In the genomic region with DNA sequence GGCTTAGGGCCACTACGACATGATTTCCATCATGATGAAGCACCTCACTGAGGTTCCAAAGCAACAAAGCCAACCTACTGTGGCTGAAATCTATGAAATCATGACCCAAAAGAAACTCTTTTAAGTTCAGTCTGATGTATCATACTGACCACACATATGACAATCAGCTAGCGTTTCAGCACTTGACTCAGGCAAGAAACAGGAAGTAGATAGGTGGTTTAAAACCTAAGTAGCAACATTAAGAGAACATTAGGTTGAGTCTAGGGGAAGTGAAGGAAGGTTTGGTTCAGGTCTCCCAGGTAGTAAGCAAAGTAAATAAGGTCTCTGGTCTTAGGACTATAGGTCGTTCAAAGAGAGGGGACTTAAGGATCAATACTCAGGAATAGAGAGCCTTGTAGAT, we compare ENCODE assay signal across 8 mouse cellular contexts. TPM values are rescaled to one million over a fixed set of nuclear protein-coding genes. Genes with fewer than 3 reads are reported as not detected.
DNase-seq lines count a peak whose midpoint lies in the region; ATAC-seq and TF ChIP-seq lines count a peak whose summit lies in the region.

No protein-coding gene starts in this region.

- no peak for TF ChIP-seq EP300 in liver, embryonic 14.5 days (IDR thresholded peaks at IDR 0.05; ENCODE audit: low read depth)

- no peaks in the 10 kb centered on the region for H3K9me3 ChIP-seq in liver, embryonic 14.5 days (ENCODE audit: control insufficient read depth, low read length)
- H3K9me3 ChIP-seq in stomach, embryonic 16.5 days (replicated peaks; ENCODE audit: control insufficient read depth, low read length): no peaks in the 10 kb centered on the region

- DNase-seq in CD4-positive, CD25-positive, alpha-beta regulatory T cell, adult 2 months (ENCODE audit: low read depth, low spot score): peak; percentile 7
- no peak for DNase-seq in spleen, adult 2 months (ENCODE audit: low read depth in 1 of 2, low spot score in 2 of 2)
- no peak for DNase-seq in spleen, adult 18-20 months
- DNase-seq in liver, embryonic 14.5 days (ENCODE audit: low read depth in 3 of 3, low spot score in 3 of 3): no peak
- no peak for DNase-seq in cerebellum, postnatal 25 days
- no peak for DNase-seq in urinary bladder, postnatal 10 days (ENCODE audit: low spot score)

- no peak for TF ChIP-seq CTCF in spleen, adult 2 months (IDR thresholded peaks at IDR 0.05; ENCODE audit: extremely low read depth, insufficient read depth, insufficient read length, insufficient replicate concordance)
- TF ChIP-seq CTCF in liver, embryonic 14.5 days (IDR thresholded peaks at IDR 0.05; ENCODE audit: low read depth): no peak

- no peak overlapping the region for H3K27ac ChIP-seq in spleen, adult 2 months (ENCODE audit: insufficient read depth, low read length)
- H3K27ac ChIP-seq in liver, embryonic 14.5 days: no peak overlapping the region
- no peak overlapping the region for H3K27ac ChIP-seq in stomach, embryonic 16.5 days (ENCODE audit: low read length)

- no peak for ATAC-seq in CD4-positive, CD25-positive, alpha-beta regulatory T cell, adult 4 months
- ATAC-seq in liver, embryonic 14.5 days (ENCODE audit: insufficient read depth): no peak
- ATAC-seq in stomach, embryonic 16.5 days (ENCODE audit: insufficient read depth, low FRiP score): no peak

- peak overlapping the region; percentile 79; the same call in 1 of the 2 replicates for H3K4me3 ChIP-seq in spleen, adult 2 months (ENCODE audit: extremely low read depth, insufficient read depth, insufficient read length)
- H3K4me3 ChIP-seq in liver, embryonic 14.5 days (ENCODE audit: insufficient read depth in 1 of 2, low read depth in 2 of 2, low read length in 2 of 2): peak overlapping the region; percentile 86 to 99
- peak overlapping the region; percentile 81 for H3K4me3 ChIP-seq in stomach, embryonic 16.5 days (replicated peaks; ENCODE audit: low read length)

- H3K27me3 ChIP-seq in spleen, adult 2 months (ENCODE audit: control insufficient read depth, insufficient read depth, low read length): no peaks in the 10 kb centered on the region; the same call in 1 of the 2 replicates
- no peaks in the 10 kb centered on the region for H3K27me3 ChIP-seq in liver, embryonic 14.5 days (ENCODE audit: control insufficient read depth, insufficient read depth, low read length)
- no peaks in the 10 kb centered on the region for H3K27me3 ChIP-seq in stomach, embryonic 16.5 days (ENCODE audit: control insufficient read depth, insufficient read depth, low read length)

- H3K4me2 ChIP-seq in liver, embryonic 14.5 days (ENCODE audit: low read depth): peak overlapping the region; percentile 92
- H3K4me2 ChIP-seq in stomach, embryonic 16.5 days (ENCODE audit: low read depth, low read length): peak overlapping the region; percentile 95

- H3K36me3 ChIP-seq in spleen, adult 2 months (ENCODE audit: control insufficient read depth, insufficient read depth, low read length): peaks cover 15% of the 10 kb centered on the region
- peaks cover 35% of the 10 kb centered on the region for H3K36me3 ChIP-seq in liver, embryonic 14.5 days (replicated peaks; ENCODE audit: control insufficient read depth, insufficient read depth, low read depth)
- 0 out of 2 replicates have a peak, but pooled peaks cover 3% of the 10 kb centered on the region for H3K36me3 ChIP-seq in stomach, embryonic 16.5 days (ENCODE audit: control insufficient read depth, insufficient read depth, low read length)

- peak overlapping the region; percentile 94 for H3K9ac ChIP-seq in liver, embryonic 14.5 days (replicated peaks)
- peak overlapping the region; percentile 88; the same call in 1 of the 2 replicates for H3K9ac ChIP-seq in stomach, embryonic 16.5 days (ENCODE audit: low read length)

- WGBS in spleen, adult 2 months: 32% methylated on average over 3 of the region's 3 CpGs
- 30% methylated on average over 3 of the region's 3 CpGs for WGBS in liver, embryonic 14.5 days (ENCODE audit: insufficient replicate concordance)
- WGBS in stomach, embryonic 16.5 days: 56% methylated on average over 3 of the region's 3 CpGs

- no peak for TF ChIP-seq POLR2A in spleen, adult 2 months (IDR thresholded peaks at IDR 0.05; ENCODE audit: low read depth, low read length)

- H3K4me1 ChIP-seq in spleen, adult 2 months (ENCODE audit: control insufficient read depth, insufficient read depth, insufficient read length): peaks cover 9% of the 10 kb centered on the region
- H3K4me1 ChIP-seq in liver, embryonic 14.5 days (replicated peaks; ENCODE audit: control insufficient read depth in 2 of 2, insufficient read depth in 2 of 2, low read length in 1 of 2): peaks cover 10% of the 10 kb centered on the region in 2 experiments; a peak in 3 of 4 replicates
- peaks cover 8% of the 10 kb centered on the region for H3K4me1 ChIP-seq in stomach, embryonic 16.5 days (ENCODE audit: control insufficient read depth, insufficient read depth, low read length)

RNA-seq across cellular contexts. Expression of a gene that starts 1.0 kb away (rescaled TPM):
- 100 to 1,000 TPM; 134 to 144 TPM for polyA plus RNA-seq in CD4-positive, CD25-positive, alpha-beta regulatory T cell, adult 4 months (2017; shearing (Covaris generic))
- 12.4 and 12.6 TPM in 2 replicates for polyA plus RNA-seq in spleen, adult 2 months (2012; rRNA removed)
- polyA plus RNA-seq in liver, embryonic 14.5 days (2012; rRNA removed): 23.7 and 32.3 TPM in 2 replicates
- polyA plus RNA-seq in liver, embryonic 14.5 days (2014; fragmentation: Nextera tagmentation; extraction: Ambion mirVana): 44.8 and 45.5 TPM in 2 replicates
- polyA plus RNA-seq in stomach, embryonic 16.5 days (2015; fragmentation: Nextera tagmentation; extraction: Ambion mirVana): 89.3 and 89.4 TPM in 2 replicates

RNA-seq across cellular contexts. Expression of a gene that starts 22.1 kb away (rescaled TPM):
- 10 to 100 TPM; 30.8 to 35.9 TPM for polyA plus RNA-seq in CD4-positive, CD25-positive, alpha-beta regulatory T cell, adult 4 months (2017; shearing (Covaris generic))
- polyA plus RNA-seq in spleen, adult 2 months (2012; rRNA removed): 5.1 TPM in 2 replicates
- 9.7 and 15.3 TPM in 2 replicates for polyA plus RNA-seq in liver, embryonic 14.5 days (2012; rRNA removed)
- polyA plus RNA-seq in liver, embryonic 14.5 days (2014; fragmentation: Nextera tagmentation; extraction: Ambion mirVana): 29.2 and 32.6 TPM in 2 replicates
- 21.7 and 26.2 TPM in 2 replicates for polyA plus RNA-seq in stomach, embryonic 16.5 days (2015; fragmentation: Nextera tagmentation; extraction: Ambion mirVana)

RNA-seq across cellular contexts. Expression of a gene that starts 22.4 kb away (rescaled TPM):
- polyA plus RNA-seq in CD4-positive, CD25-positive, alpha-beta regulatory T cell, adult 4 months (2017; shearing (Covaris generic)): 100 to 1,000 TPM; 181 to 184 TPM
- polyA plus RNA-seq in spleen, adult 2 months (2012; rRNA removed): 27.9 and 30.0 TPM in 2 replicates
- 51.6 and 78.7 TPM in 2 replicates for polyA plus RNA-seq in liver, embryonic 14.5 days (2012; rRNA removed)
- 172 and 185 TPM in 2 replicates for polyA plus RNA-seq in liver, embryonic 14.5 days (2014; fragmentation: Nextera tagmentation; extraction: Ambion mirVana)
- polyA plus RNA-seq in stomach, embryonic 16.5 days (2015; fragmentation: Nextera tagmentation; extraction: Ambion mirVana): 210 and 211 TPM in 2 replicates

RNA-seq across cellular contexts. Expression of a gene that starts 30.4 kb away (rescaled TPM):
- not detected for polyA plus RNA-seq in CD4-positive, CD25-positive, alpha-beta regulatory T cell, adult 4 months (2017; shearing (Covaris generic))
- polyA plus RNA-seq in spleen, adult 2 months (2012; rRNA removed): not detected in 2 replicates
- 0.38 and 0.40 TPM in 2 replicates for polyA plus RNA-seq in liver, embryonic 14.5 days (2012; rRNA removed)
- not detected in 2 replicates for polyA plus RNA-seq in liver, embryonic 14.5 days (2014; fragmentation: Nextera tagmentation; extraction: Ambion mirVana)
- polyA plus RNA-seq in stomach, embryonic 16.5 days (2015; fragmentation: Nextera tagmentation; extraction: Ambion mirVana): 0.27 TPM in 1 of 2 replicates, not detected in the other

RNA-seq across cellular contexts. Expression of a gene that starts 42.3 kb away (rescaled TPM):
- not detected for polyA plus RNA-seq in CD4-positive, CD25-positive, alpha-beta regulatory T cell, adult 4 months (2017; shearing (Covaris generic))
- polyA plus RNA-seq in spleen, adult 2 months (2012; rRNA removed): not detected in 2 replicates
- 0.18 and 0.24 TPM in 2 replicates for polyA plus RNA-seq in liver, embryonic 14.5 days (2012; rRNA removed)
- polyA plus RNA-seq in liver, embryonic 14.5 days (2014; fragmentation: Nextera tagmentation; extraction: Ambion mirVana): 0.33 and 0.43 TPM in 2 replicates
- polyA plus RNA-seq in stomach, embryonic 16.5 days (2015; fragmentation: Nextera tagmentation; extraction: Ambion mirVana): 0.08 TPM in 1 of 2 replicates, not detected in the other
